Mouse (Mus musculus) lung, adult 2 months (tissue): ENCODE measurements around the gene Ak9.

Source experiments
- CTCF ChIP-seq: fragments of 200-500 bp; IDR thresholded peaks from 2 replicates; pipeline ENCODE4 v1.5.1; 2011; ENCODE audit warnings: mild to moderate bottlenecking, low read length, control low read depth; ENCODE audit not compliant: insufficient read depth
- POLR2A ChIP-seq: fragments of 200-500 bp; IDR thresholded peaks from 2 replicates; pipeline ENCODE4 v1.6.1; 2011; ENCODE audit warnings: low read depth, mild to moderate bottlenecking, control low read depth, low read length, borderline replicate concordance; ENCODE audit errors: extremely low read depth

- TF ChIP-seq POLR2A (no peak), CTCF (no peak)
Measured at GRCm38 (mm10) chr10:41448216-41448615, 144.4 kb downstream of the Ak9 start.
